Mouse (Mus musculus): ENCODE measurements around the gene Eif2s1.
"Not testable (repeated sequence)": the region's sequence is repeated elsewhere in the genome, so short reads cannot be mapped to it uniquely, and the experiment has no call there.

Eif2s1 gene

DNA sequence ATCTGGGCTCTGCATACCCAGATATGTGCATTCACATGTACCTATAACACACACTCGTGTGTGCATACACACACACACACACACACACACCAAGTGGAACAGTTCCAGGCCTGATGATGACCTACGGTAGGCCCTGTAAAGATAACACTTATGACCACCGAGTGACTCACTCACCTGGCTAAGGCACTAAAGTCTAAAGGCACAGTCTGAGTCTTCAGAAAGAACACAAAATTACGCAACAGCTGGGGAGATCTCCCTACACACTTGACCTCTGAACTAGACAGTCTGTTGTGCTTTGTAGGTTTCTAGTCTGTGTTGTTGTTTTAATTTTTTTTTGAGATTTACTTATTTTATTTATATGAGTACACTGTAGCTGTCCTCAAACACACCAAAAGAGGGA lies 52.8 kb downstream of the Eif2s1 start:
- DNase-seq (ENCODE audit: low read depth, low spot score), result no peak

DNA sequence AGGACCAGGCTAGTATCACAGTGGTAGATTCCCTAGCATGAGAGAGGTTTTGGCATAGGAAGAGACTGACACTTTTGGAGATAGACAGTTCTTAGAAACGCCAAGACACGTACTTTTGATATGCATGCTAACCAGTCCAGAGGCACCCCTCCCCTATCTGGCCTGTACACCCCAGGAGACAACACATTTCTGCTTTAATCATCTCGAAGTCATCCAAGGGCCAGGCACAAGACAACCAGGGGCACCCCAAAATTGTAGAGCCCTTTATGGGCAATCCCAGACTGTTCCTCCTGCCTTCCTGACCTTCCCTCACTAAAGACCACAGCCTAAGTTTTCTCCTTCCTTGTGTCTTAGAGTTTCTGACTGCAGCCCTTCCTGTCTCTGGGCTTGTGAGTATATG lies 53.9 kb downstream of the Eif2s1 start:
- no peak for DNase-seq (ENCODE audit: low read depth, low spot score)

DNA sequence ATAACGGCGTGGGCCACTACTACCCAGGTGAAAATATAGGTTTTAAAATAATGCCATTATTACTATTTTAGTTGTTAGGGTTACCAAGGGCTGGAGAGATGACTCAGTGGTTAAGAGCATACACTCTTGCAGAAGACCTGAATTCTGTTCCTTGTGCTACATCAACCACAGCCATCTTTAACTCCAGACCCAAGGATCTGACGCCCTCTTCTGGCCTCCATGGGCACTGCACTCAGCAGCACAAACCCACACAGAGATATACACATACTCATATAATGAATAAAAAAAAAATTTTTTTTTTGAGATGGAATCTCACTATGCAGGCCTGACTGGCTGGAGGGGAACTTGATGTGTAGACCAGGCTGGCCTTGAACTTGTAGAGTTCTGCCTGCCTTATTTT lies 54.7 kb downstream of the Eif2s1 start:
- no peak for DNase-seq (ENCODE audit: low read depth, low spot score)

DNA sequence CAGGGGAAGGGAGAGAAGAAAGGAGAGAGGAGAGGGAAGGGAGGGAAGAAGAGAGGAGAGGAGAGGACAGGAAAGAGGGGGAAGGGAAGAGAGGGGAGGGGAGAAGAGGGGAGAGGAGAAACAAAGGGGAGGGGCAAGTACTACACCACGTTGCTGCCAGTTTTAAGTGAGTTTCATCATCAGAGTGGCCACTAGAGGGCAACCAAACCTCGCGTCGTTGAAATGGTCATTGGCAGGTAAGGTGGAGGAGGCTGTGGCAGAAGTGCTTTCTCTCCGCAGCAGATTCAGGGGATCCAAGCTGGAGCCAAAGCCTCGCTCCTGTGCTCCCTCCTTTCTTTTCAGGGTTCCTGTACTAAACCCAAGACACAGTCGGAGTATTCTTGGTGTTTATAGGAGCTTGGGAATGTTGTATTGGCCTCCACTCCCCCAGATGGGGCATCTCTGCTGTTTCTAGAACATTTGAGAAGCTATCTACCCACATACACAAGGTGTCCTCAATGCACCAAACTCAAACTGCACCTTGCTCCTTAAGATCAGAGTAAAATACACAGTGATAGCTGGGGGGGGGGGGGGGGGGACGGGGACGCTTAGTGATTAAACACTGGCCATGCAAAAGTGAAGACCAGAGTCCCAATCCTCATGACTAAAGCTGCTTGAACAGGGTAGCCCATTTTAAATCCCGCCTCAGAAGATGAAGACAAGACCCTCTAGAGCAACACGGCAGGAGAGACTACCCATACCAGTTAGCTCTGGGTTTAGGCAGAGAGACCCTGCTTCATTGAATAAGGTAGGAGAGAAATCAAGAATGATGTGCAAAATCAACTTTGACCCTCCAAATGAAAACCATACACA lies 56.8 kb downstream of the Eif2s1 start:
- peak; percentile 89 for DNase-seq (ENCODE audit: low read depth, low spot score)

DNA sequence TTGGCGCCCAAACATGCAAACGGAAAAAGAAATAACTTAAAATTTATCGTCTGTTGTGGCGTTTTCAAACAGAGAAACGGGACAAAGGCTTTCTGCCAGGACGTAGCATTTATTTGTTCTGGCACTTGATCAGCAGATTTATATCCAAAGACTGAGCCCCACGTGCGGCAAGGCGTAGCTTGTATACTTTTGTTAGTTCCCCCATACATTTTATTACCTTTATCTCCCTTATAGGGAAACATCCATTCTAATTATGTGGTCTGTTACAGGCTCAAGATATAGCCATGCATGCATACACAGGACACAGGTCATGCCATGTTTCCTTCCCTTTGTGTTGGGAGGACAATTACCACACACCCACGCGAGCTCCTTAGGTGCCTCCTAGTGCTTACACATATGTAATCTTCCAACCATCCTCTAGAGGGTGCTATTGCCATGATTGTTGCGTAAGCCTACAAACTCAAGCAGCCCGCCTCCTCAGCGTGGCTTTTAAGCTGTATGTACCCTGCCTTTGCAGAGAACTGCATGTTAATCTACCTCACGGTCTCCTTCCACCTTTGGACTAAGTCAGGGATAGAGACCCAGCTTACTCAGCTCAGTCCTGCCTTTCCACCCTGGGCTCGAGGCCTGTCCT lies 57.6 kb downstream of the Eif2s1 start:
- peak; percentile 85 for DNase-seq (ENCODE audit: low read depth, low spot score)

DNA sequence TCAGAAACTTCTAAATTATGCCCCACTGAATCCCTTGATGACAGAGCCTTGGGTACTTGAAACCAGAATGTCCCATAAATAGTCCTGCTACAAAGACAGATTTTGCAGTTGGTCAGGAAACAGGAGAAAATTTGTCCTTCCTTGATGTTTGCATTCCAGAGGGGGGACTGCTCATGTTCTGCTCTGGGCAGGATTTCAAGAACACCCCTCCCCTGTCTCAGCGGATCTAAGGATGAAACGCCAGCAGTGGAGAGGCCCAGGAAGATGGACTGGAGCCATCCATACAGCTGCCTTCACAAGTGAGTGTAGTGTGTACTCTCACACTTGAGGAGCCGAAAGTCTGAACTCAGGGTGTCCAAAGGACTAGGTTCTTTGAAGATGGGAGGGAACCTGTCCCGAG lies 59.8 kb downstream of the Eif2s1 start:
- DNase-seq (ENCODE audit: low read depth, low spot score), result no peak

DNA sequence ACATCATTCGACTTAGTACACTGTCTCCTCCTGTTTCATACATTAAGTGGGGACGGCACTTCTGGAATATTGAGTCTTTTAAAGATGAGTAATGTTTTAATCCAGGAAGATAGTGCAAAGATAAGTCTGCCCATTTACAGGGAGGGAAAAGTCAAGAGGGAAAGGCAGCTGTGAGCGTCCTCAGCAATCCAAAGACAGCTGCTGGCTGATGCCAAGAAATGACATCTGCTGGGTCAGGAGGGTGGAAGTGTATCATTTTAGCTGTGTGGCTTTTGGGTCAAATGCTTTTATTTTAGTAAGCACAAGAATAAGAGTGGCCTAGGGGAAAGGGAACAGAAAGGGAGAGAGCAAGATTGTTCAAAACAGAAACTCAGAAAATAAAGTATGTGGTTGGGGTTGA lies 60.4 kb downstream of the Eif2s1 start:
- no peak for DNase-seq (ENCODE audit: low read depth, low spot score)

DNA sequence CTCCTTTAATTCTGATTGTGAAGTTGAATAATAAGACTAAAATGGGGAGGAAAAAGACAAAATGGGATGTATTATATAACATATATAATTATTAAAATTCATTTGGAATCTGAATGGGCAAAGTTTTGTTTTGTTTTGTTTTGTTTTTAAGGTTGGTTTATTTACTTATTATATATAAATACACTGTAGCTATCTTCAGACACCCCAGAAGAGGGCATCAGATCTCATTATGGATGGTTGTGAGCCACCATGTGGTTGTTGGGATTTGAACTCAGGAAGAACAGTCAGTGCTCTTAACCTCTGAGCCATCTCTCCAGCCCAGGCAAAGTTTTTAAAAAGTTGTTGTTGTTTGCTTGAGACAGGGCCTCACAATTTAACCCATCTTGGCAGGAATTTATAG lies 61.4 kb downstream of the Eif2s1 start:
- DNase-seq (ENCODE audit: low read depth, low spot score), result not testable (repeated sequence)

DNA sequence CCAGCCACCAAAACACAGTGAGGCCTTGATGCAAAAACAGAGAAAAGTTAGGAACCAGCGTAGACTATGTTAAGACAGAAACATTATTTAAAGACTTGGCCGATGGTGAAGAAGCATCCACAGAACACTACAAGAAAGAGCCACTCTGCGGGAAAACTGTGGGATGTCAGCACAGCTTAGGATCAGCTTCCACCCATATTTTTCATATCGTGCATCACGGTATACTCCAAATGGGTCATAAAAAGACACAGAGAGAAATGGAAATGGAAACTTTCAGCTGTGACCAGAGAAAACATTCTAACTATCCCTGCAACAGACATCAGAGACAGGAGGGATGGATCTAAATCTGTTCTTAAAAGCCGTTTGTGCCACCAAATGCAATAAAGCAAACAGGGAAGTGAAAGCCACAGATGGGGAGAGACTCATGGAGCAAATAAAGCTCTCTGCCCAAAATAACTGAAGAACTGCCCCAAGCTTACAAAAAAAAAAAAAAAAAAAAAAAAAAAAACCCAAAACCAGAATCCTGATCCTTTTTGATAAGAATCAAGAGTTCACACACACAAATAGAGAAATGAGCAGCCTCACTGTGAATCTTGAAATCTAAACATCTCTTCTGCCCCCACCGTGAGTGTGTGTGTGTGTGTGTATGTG lies 62.0 kb downstream of the Eif2s1 start:
- no peak for DNase-seq (ENCODE audit: low read depth, low spot score)

DNA sequence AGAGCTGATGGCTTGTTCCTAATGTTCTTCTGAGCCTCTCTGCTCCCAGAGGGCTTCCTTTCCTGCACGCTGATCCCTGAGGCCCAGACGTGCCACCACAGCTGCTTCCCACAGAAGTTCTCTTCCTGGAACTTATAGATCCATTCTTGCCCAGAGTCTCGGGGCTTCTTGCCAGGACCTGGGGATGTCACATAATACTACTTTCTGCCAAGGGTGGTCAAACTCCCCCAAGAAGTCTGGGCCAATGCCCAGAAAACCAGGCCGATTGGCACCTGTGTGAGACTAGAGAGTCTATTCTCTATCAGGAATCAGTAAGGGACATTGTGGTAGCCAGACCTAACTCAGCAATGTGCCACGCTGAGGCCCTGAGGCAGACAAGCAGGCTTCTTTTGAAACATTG lies 65.7 kb downstream of the Eif2s1 start:
- no peak for DNase-seq (ENCODE audit: low read depth, low spot score)

DNA sequence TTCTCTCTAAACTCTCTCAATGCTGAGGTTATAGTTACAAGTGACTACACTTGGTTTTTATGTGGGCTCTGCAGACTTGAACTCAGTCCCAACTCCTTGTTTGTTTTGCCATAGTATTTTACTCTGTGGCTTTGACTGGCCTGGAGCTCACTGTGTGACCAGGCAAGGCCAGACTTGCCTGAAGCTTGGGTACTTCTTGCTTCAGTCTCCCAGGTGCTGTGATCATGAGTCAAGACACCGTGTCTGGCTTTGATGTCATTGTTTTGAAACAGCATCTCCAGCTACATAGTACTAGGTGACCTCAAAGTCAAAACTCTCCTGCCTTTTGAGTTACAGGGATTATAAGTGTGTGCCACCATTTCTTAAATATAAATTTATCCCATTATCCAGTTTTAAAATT lies 68.3 kb downstream of the Eif2s1 start:
- no peak for DNase-seq (ENCODE audit: low read depth, low spot score)

DNA sequence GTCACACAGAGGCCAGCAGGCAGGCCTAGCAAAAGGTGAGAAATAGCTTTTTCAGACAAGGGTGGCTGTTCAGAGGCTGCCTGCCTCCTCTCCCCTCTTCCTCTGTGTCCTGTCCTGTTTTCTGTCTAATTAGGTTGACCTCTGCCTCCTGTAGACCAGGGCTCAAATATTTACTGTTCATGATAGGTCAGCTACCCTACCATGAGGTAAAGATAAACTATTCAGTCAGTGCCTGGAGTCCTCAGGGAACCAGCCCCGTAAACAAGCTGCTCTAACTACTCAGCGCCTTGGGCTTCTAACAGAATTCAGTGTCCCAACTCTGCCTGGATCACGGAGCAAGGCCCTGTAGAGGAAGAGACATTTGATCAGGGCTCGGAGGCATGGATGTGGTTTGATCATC lies 74.9 kb downstream of the Eif2s1 start:
- DNase-seq (ENCODE audit: low read depth, low spot score), result no peak
